Mouse (Mus musculus) testis, adult 2 months (tissue): Measurements from ENCODE around the gene Sowaha. TPM values are rescaled to one million over a fixed set of nuclear protein-coding genes. Genes with fewer than 3 reads are reported as not detected.
"Not testable (repeated sequence)": the region's sequence is repeated elsewhere in the genome, so short reads cannot be mapped to it uniquely, and the experiment has no call there.

Source experiments
- H3K27ac ChIP-seq: fragments of 200-500 bp; 2 replicates; pipeline ENCODE4 v1.5.1; 2012; ENCODE audit warnings: low read depth, low read length; ENCODE audit not compliant: control insufficient read depth, insufficient read depth
- H3K27me3 ChIP-seq: fragments of 200-500 bp; 2 replicates; pipeline ENCODE4 v1.6.1; 2012; ENCODE audit warnings: mild to moderate bottlenecking, low read length, moderate library complexity; ENCODE audit not compliant: control insufficient read depth, insufficient read depth
- H3K36me3 ChIP-seq: fragments of 200-500 bp; 2 replicates; pipeline ENCODE4 v1.6.1; 2012; ENCODE audit warnings: mild to moderate bottlenecking, low read length; ENCODE audit not compliant: control insufficient read depth, insufficient read depth
- H3K4me1 ChIP-seq: fragments of 200-500 bp; 2 replicates; pipeline ENCODE4 v1.6.1; 2012; ENCODE audit warnings: low read length; ENCODE audit not compliant: control insufficient read depth, insufficient read depth
- H3K4me3 ChIP-seq: fragments of 200-500 bp; 2 replicates; pipeline ENCODE4 v1.5.1; 2012; ENCODE audit warnings: low read depth, mild to moderate bottlenecking, low read length, moderate library complexity, mixed read lengths; ENCODE audit not compliant: control insufficient read depth
- CTCF ChIP-seq: fragments of 200-500 bp; IDR thresholded peaks from 2 replicates; pipeline ENCODE4 v1.5.1; 2012; ENCODE audit warnings: low read depth, mild to moderate bottlenecking, inconsistent platforms, low read length, moderate library complexity; ENCODE audit not compliant: control insufficient read depth, insufficient read depth, insufficient replicate concordance
- POLR2A ChIP-seq: fragments of 200-500 bp; IDR thresholded peaks from 2 replicates; pipeline ENCODE4 v1.6.1; 2012; ENCODE audit warnings: low read depth, mild to moderate bottlenecking, inconsistent platforms, low read length, moderate library complexity; ENCODE audit not compliant: control insufficient read depth
- polyA plus RNA-seq: library from polyadenylated mRNA; depleted of rRNA; stranded (reverse); fragments of >200 nt; gene quantifications from 2 replicates; pipeline ENCODE4 v1.2.3, GENCODE M21; 2012; rRNA removed

Sowaha gene
- polyA plus RNA-seq, 1 experiment: 0.10 TPM

GRCm38 (mm10) chr11:53431347-53432056, 48.6 kb downstream of the Sowaha start:
- Histone ChIP-seq H3K4me1 (peaks cover 7% of the 10 kb centered on the region), H3K27me3 (no peaks in the 10 kb centered on the region), H3K27ac (peak overlapping the region; percentile 91), H3K36me3 (no peaks in the 10 kb centered on the region), H3K4me3 (peak overlapping the region; percentile 94)
- TF ChIP-seq POLR2A: no peak
- TF ChIP-seq CTCF: no peak

- Histone ChIP-seq H3K4me3 (peak within 1 kb of the TSS; percentile 94), H3K36me3 (no peaks in the 10 kb centered on the region), H3K27ac (peak within 1 kb of the TSS; percentile 91), H3K27me3 (no peaks in the 10 kb centered on the region), H3K4me1 (peaks cover 7% of the 10 kb centered on the region)
- peak; percentile 66 for TF ChIP-seq POLR2A
- TF ChIP-seq CTCF: no peak
Measured at GRCm38 (mm10) chr11:53430670-53431346, 49.3 kb downstream of the Sowaha start, which contains the start of the genes Uqcrq and Gdf9. Gene Uqcrq, minus strand, starts transcription at chr11:53430831. Gene Gdf9, plus strand, starts transcription at chr11:53431023.

GRCm38 (mm10) chr11:53430300-53430669, 49.8 kb downstream of the Sowaha start:
- H3K4me3 ChIP-seq: peak overlapping the region; percentile 94
- no peaks in the 10 kb centered on the region for H3K36me3 ChIP-seq
- H3K4me1 ChIP-seq: peaks cover 7% of the 10 kb centered on the region
- no peak for TF ChIP-seq CTCF
- TF ChIP-seq POLR2A: no peak; the same call in 1 of the 2 replicates
- no peaks in the 10 kb centered on the region for H3K27me3 ChIP-seq
- peak overlapping the region; percentile 90 for H3K27ac ChIP-seq

- peaks cover 7% of the 10 kb centered on the region for H3K4me1 ChIP-seq
- no peaks in the 10 kb centered on the region for H3K36me3 ChIP-seq
- peak overlapping the region; percentile 52; the same call in 1 of the 2 replicates for H3K27ac ChIP-seq
- TF ChIP-seq POLR2A (no peak), CTCF (no peak)
- no peaks in the 10 kb centered on the region for H3K27me3 ChIP-seq
- peak overlapping the region; percentile 68 for H3K4me3 ChIP-seq
Measured at GRCm38 (mm10) chr11:53429182-53429581, 50.9 kb downstream of the Sowaha start.

GRCm38 (mm10) chr11:53428716-53429057, 51.4 kb downstream of the Sowaha start:
- Histone ChIP-seq H3K27me3 (no peaks in the 10 kb centered on the region), H3K36me3 (no peaks in the 10 kb centered on the region), H3K27ac (no peak overlapping the region), H3K4me1 (peaks cover 7% of the 10 kb centered on the region), H3K4me3 (no peak overlapping the region)
- TF ChIP-seq CTCF (no peak), POLR2A (no peak)

GRCm38 (mm10) chr11:53427993-53428715, 51.9 kb downstream of the Sowaha start:
- no peak for TF ChIP-seq CTCF
- no peak for TF ChIP-seq POLR2A
- no peak overlapping the region for H3K27ac ChIP-seq
- no peak overlapping the region for H3K4me3 ChIP-seq
- no peaks in the 10 kb centered on the region for H3K27me3 ChIP-seq
- H3K36me3 ChIP-seq: no peaks in the 10 kb centered on the region
- H3K4me1 ChIP-seq: peaks cover 7% of the 10 kb centered on the region

GRCm38 (mm10) chr11:53426914-53427313, 53.2 kb downstream of the Sowaha start:
- H3K27ac ChIP-seq, H3K4me1 ChIP-seq, H3K4me3 ChIP-seq, H3K36me3 ChIP-seq, H3K27me3 ChIP-seq: not testable (repeated sequence)

Other genes starting within 250 kb of the Sowaha start
- 36.0 and 38.9 TPM in 2 replicates for gene Hspa4, start 179.8 kb downstream of the Sowaha start, polyA plus RNA-seq
- gene Zcchc10, start 155.6 kb downstream of the Sowaha start, polyA plus RNA-seq: 3.5 and 4.8 TPM in 2 replicates
- 21.1 and 22.9 TPM in 2 replicates for gene Aff4, start 129.4 kb downstream of the Sowaha start, polyA plus RNA-seq
- not detected in 2 replicates for gene Leap2, start 57.1 kb downstream of the Sowaha start, polyA plus RNA-seq
- 955 and 969 TPM in 2 replicates for gene Uqcrq, start 49.4 kb downstream of the Sowaha start, polyA plus RNA-seq
- 8.4 and 10.1 TPM in 2 replicates for gene Gdf9, start 49.3 kb downstream of the Sowaha start, polyA plus RNA-seq
- 0.05 and 0.11 TPM in 2 replicates for gene Gm10447, start 23.2 kb downstream of the Sowaha start, polyA plus RNA-seq
- gene Shroom1, start 23.1 kb downstream of the Sowaha start, polyA plus RNA-seq: 0.41 and 1.1 TPM in 2 replicates
- 11.1 and 13.4 TPM in 2 replicates for gene Gm9837, start 9.8 kb downstream of the Sowaha start, polyA plus RNA-seq
- not detected in 2 replicates for gene Gm9945, start 108 bp downstream of the Sowaha start, polyA plus RNA-seq
- 3.0 and 3.2 TPM in 2 replicates for gene Sept8, start 39.0 kb upstream of the Sowaha start, polyA plus RNA-seq
- 26.2 and 31.0 TPM in 2 replicates for gene Kif3a, start 87.1 kb upstream of the Sowaha start, polyA plus RNA-seq
- gene Il4, start 138.4 kb upstream of the Sowaha start, polyA plus RNA-seq: not detected in 2 replicates
- gene Il13, start 154.4 kb upstream of the Sowaha start, polyA plus RNA-seq: 0.96 and 1.1 TPM in 2 replicates
- 3.0 and 3.2 TPM in 2 replicates for gene Rad50, start 227.0 kb upstream of the Sowaha start, polyA plus RNA-seq
- gene Il5, start 240.5 kb upstream of the Sowaha start, polyA plus RNA-seq: 0.23 and 0.27 TPM in 2 replicates